Mouse (Mus musculus) retina, postnatal 7 days (tissue): Measurements from ENCODE around the gene Ifit1bl2.
"Not testable (repeated sequence)": the region's sequence is repeated elsewhere in the genome, so short reads cannot be mapped to it uniquely, and the experiment has no call there.

Experiments
- DNase-seq: peaks from one replicate; pipeline ENCODE4 v3.0.0-alpha.2; 2012; ENCODE audit warnings: low read depth, low spot score

Ifit1bl2 gene

DNA sequence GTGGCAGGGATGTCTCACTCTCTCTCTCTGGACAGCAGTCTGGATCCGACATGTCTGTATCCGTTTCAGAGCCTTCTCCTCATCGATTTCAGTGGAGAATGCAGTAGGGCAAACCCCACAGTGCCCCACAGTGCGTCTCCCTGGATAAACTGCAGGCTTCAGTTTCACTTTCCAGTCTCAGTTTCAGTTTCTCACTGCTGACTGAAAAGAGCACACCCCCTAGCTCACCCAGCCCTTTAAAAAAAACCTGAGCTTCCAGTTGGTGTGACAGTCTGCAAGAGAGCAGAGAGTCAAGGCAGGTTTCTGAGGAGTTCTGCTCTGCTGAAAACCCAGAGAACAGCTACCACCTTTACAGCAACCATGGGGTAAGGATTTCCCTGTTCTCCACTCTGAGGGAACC is at the start of gene Ifit1bl2, which contains the start of gene Ifit1:
Gene Ifit1bl2, minus strand, starts transcription at position 121 of the 400 bp plus-strand sequence.
Gene Ifit1, plus strand, starts transcription at position 249 of the 400 bp plus-strand sequence.
- no peak for DNase-seq

DNA sequence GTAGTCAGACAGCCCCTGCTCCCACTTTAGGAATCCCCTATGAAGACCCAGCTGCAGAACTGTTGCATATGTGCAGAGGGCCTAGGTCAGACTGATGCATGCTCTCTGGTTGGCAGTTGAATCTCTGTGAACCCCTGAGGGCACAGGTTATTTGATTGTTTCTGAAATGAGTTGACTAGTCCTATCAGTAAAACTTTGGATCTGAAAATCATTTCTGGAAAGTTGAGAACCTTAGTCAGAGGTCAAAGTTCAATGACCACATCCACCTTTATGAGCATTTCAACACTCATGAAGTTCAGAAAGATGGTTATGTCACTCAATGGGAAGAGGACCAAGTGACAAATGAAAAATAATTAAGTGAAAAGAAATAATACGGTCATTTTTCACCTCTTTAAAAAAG is 45.0 kb upstream of the Ifit1bl2 start:
- DNase-seq, result no peak

DNA sequence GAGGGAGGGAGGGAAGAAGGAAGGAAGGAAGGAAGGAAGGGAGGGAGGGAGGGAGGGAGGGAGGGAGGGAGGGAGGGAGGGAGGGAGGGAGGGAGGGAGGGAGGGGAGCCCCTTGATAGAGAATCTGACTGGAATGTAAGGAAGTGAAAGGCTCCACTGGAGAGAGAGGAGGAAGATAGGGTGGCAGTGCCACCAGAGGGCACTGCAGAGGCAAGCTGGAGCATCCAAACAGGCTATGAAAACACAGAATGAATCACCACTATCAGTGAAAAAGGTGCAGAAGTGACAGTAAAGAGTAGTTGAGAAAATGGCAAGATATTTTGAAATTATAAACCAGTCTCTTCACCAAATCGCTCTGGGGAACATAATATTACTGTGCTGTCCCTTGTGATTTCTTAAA is 44.3 kb upstream of the Ifit1bl2 start:
- peak; percentile 13 for DNase-seq

DNA sequence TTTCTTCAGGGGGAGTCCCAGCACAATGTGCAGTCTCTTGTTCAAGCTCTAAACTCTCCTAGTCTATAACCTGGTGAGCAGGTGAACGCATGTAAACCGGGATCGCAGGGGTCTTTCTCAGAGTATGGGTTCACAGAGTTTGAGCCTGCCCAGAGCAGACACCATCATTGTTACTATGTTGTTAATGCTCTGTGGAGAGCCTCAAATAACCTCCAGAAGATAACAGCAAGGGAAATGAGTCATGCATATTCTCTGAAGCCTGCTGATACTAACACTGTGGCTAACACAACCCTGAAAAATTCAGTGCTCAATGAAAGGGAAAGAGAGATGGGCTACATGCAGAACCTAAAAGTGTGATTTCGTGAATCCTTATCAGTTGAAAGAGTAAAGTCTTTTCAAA is 37.9 kb upstream of the Ifit1bl2 start:
- DNase-seq, result no peak

DNA sequence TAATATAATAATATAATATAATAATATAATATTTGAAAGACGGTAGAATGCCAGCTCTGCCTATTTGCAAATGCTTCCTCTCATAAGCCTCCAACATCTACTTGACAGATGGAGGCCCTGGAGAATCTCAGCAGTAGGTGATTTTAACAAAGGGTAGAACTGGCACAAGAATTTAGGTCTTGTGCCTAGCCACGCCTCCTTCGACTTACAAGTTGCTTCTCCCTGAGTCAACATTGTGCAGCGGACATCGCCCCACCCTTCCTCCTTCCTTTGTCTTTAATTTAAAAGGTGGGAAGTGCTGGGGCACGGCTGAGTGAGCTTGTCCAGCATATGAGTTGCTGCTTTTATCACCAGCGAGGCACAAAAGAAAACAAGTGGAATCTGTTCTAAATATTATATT is 32.9 kb upstream of the Ifit1bl2 start:
- no peak for DNase-seq

DNA sequence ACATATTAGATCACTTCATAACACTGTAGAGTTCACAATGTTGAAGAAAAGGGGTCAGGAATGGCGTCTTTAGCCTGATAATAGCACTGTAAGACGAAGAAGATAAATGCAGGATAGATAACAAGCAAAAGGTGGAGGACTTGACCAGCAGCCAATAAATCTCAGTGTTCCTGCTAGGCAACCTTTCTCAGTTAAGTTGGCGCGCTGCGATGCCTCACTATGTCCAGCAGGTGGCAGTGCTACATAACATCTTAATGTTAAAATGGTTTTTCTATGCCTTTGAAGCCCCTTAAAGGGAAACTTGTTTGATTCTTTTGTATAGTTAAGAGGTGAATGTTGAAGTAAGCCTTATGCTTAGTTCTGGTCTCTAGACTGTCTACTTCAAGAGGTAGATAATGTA is 25.6 kb upstream of the Ifit1bl2 start:
- peak; percentile 64 for DNase-seq

DNA sequence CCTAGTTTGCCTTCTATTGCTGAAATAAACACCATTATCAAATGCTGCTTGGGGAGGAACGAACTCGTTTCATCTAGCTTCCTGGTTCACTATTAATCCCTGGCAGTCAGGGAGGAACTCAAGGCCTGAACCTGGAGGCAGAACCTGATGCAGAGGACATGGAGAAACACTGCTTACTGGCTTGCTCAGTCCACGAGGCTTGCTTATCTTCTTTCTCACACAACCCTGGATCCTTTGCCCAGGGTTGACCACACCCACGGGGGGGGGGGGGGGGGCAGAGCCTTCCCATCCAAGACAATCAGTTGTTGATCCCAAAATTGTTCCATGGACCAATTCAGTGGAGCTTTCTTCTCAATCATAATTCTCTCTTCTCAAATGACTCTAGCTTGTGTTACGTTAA is 22.2 kb upstream of the Ifit1bl2 start:
- DNase-seq, result no peak

DNA sequence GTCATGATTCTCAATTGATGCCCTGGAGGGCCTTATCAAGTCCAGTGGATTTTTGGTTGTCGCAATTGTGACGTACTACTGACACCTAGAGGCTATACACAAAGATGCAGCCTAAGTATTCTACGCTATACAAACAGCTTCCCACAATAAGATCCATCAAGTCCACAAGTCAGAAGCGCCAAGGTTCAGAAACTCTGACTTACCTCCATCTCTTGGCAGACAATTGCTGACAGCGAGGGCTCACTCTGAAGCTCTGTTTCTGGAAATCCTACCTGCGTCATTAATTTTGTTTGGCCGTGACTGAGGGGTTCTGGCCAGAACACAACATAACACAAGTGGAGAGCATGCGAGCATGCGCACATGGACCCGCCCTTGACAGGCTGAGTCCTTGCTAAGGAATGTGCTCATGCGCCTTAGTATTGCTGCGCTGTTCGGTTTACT is 21.5 kb upstream of the Ifit1bl2 start:
- peak; percentile 53 for DNase-seq

DNA sequence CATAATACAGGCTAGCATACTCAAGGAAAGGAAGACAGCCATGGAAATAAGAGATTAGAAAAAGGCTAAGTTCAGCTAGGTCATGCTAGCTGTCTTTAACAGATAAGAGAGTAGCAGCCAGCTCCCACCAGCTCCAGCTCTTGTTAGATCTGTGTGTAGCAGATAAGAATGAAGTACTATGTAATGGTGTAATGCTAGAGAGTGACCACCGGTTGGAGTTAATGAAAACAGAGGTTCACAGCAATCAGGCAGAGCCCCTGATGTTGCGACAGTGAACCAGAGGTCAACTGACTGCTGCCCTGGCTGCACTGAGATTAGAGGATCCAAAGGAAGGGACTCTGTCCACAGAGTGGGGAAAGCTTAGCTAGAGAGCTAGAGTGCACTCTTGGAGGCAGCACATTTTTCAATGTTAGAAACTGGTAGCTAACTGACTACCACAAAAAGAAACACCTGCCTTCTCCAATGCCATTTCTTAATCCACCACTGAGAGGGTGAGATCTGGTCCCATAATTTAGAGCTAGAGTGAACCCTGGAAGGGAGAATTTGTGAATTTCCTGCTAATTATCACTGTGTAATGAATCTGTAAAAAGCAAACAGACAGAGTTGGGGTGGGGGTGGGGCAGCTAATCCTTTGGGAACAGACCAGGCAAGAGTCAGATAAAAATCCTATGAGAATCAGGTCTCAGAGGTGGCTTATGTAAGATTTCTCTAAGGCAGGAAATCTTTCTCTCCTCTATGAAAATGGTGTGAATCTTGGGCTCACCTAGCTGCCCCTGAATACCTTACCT is 16.2 kb upstream of the Ifit1bl2 start:
- no peak for DNase-seq

DNA sequence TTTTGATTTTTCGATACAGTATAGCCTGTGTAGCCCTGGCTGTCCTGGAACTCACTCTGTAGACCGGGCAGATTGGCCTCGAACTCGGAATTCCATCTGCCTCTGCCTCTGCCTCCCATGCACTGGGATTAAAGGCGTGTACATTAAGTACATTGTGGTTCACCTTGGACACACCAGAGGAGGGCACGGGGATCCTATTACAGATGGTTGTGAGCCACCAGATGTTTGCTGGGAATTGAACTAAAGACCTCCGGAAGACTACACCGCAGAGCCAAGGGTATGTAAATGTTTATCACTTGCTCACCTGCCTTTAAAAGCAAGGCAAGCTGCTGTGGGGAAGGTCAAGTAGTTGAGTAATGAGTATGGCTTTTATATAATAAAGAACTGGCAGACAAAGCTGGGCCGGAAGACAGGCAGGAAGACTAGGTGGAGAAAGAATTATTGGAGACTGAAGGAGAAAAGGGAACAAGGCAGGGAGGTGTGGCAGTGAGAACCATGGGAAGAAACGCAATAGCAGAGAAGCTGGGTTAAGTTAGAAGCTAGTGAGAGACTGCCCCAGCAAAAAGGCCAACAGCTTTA is 14.8 kb upstream of the Ifit1bl2 start:
- DNase-seq, result no peak

DNA sequence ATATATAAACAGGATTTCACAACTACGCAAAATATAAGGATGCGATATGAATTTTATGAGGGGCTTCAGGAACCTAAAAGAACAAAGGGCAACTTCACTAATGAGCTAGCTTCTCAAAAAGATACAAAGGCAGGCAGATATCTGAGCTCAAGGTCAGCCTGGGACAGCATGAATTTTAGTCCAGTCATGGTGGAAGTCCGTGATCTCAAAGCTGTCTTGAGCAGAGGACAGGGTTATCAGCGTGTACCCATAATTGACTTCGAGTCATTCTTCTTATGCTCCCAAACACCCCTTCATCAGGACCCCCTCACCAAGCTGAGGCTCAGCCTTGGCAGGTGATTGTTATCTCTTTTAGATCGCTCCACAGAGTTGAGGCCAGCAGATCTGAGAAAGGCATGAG is 10.5 kb upstream of the Ifit1bl2 start:
- no peak for DNase-seq

DNA sequence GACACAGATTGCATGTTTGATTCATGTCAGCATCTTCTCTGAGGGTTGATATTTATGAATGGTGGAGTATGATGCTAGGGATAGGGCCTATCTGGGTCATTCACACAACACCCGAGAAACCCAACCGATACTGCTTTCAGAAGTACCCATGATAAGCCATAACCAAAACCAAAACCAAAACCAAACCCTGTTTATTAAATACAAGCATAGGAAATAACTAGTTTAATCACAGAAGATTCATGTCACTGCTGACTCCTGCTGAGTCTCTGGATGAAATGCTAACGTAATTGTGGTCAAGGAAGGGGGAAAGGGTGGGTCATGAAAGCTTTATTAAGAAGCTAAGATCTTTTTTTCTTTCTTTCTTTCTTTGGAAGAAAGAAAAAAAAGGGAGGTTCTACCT is 9.7 kb upstream of the Ifit1bl2 start:
- no peak for DNase-seq

DNA sequence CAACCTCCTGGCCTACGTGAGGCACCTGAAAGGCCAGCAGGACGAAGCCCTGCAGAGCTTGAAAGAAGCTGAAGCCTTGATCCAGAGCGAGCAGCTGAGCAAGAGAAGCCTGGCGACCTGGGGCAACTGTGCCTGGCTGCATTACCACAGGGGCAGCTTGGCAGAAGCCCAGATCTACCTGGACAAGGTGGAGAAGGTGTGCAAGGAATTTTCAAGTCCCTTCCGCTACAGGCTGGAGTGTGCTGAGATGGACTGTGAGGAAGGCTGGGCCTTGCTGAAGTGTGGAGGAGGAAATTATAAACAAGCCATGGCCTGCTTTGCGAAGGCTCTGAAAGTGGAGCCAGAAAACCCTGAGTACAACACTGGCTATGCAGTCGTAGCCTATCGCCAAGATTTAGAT is 7.1 kb upstream of the Ifit1bl2 start:
- not testable (repeated sequence) for DNase-seq

DNA sequence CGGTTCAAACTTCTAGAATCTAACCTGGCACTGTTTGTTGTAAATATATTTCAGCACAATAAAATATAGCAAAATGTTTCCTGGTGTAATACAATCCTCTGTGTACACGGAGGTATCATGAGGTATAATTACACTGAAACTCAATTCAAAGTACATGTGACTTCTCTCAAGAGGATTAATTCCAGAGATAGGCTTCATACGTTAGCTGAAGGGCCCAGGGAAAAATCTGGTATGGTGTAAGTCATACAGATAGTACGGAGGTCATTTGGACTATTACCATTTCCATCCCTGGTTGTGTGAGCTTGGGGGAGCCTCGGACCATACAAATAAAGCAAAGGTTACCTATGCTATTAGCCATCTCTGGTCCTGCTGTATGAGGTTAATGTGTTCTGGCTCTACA is 2.1 kb upstream of the Ifit1bl2 start:
- no peak for DNase-seq

DNA sequence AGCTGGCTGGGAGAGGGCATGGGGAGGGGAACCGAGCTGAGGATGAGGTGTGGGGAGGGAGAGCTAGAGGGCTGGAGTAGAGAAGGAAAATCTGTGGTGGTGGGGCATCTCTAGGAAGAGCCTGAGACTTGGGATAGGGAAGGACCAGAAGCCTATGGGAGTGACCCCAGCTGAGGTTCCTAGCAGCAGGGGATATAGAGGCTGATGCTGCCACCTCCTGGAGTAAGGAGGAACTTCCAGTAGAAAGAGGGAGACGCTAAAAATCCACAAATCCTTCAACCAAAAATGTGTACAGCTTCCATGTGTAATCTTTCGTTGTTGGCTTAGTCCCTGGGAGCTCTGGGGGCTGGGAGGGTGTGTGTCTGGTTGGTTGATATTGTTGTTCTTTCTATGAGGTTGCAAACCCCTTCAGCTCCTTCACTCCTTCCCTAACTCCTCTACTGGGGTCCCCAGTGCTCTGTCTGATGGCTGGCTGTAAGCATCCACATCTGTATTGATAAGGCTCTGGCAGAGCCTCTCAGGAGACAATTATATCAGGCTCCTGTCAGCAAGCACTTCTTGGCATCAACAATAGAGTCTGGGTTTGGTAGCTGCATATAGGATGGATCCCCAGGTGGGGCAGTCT is 3.5 kb downstream of the Ifit1bl2 start:
- DNase-seq, result peak; percentile 42

DNA sequence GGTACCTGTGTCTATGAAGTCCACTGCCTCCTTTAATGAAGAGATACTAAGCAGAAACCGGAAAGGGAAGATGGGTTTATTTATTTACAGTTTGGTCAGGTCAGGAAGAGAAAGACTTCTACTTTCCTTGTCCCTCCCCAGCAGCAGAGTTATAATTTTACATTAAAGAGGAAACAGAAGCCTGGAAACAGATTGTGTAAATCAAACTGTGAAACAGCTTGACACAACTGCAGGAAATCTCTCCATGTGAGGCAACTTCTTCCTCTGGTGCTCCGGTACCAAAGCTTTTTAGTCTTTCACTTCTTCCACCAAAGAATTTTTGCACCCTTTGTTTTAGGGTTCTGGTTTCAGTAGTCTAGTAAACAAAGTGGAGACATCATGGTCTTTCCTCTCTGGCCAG is 7.1 kb downstream of the Ifit1bl2 start:
- no peak for DNase-seq

DNA sequence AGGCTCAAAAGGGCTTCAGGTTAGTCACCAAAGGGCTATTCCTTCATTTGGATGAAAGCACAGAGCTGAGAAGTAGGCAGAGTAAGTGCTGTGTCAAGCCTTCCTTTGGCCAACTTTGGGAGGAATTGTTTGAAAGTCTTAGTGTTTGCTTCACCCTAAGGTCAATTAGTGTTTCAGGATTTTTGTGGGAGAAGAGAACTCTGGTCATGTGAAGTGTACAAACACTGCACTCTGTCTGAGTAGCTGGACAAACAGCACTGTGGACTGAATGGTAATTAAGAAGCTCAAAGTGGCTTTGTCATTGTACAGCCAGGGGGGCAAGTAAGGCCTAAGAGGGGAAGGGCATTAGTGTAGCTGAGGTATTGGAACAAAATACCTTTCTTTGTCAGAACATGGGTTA is 9.1 kb downstream of the Ifit1bl2 start:
- no peak for DNase-seq

DNA sequence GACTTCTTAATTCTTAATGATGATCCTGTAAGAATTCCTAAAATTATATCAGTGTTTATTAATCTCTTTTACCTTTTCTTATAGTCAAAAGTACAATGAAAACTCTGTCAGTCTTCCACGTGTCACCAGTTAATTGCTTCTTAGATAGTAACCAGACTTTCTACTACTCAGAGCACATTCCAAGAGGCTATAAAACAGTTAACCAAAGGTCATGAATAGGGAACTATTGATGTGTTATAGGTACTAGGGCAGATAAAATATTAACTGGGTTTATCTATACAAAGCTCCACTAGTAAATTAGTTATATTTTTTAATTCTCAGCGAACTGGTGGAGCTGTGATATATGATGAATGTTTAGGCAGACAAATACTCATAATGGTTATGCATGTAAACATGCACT is 13.0 kb downstream of the Ifit1bl2 start:
- no peak for DNase-seq

DNA sequence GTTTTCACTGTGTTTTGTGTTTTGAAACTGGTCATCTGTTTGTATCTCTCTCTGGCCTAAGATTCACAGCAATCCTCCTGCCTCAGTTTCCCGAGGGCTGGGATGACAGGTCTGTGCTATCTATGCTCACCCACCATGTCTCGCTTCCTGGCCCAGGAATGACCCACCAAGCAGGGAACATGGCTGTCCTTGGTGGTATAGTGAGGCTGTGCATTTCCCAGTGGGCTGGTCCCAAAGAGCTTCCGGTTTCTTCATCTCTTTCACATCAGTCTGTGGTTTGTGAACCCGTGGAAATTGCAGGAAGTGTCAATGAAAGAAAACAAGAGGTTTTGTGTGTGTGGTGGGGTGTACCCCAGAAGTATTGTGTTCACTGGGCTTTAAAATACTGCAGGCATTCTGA is 15.9 kb downstream of the Ifit1bl2 start:
- DNase-seq, result no peak

DNA sequence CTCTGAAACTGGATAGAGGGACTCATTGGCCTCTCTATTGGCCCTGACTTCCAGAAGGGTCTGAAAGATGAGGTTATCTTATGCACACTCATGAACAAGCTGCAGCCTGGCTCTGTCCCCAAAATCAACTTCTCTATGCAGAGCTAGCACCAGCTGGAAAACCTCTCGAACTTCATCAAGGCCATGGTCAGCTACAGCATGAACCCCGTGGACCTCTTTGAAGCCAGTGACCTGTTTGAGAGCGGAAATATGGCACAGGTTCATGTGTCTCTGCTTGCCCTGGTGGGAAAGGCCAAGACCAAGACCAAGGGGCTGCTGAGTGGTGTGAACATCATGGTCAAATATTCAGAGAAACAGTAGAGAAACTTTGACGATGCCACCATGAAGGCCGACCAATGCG is 16.8 kb downstream of the Ifit1bl2 start:
- DNase-seq, result no peak

DNA sequence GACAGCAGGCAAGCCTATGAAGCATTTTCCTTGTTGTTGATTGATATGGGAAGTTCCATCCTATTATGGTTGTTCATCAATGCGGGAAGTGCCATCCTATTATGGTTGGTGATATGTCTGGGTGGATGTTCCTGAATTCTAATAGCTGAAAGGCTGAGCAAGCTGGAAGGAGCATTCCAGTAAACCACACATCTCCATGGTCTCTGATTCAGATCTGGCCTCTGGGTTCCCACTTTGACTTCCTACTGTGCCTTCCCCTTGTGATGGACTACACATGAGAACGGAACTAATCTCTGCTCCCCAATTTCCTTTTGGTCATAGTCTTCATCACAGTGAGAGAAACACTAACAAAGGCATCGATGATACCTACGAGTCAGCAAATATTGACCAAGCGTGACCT is 19.7 kb downstream of the Ifit1bl2 start:
- no peak for DNase-seq

DNA sequence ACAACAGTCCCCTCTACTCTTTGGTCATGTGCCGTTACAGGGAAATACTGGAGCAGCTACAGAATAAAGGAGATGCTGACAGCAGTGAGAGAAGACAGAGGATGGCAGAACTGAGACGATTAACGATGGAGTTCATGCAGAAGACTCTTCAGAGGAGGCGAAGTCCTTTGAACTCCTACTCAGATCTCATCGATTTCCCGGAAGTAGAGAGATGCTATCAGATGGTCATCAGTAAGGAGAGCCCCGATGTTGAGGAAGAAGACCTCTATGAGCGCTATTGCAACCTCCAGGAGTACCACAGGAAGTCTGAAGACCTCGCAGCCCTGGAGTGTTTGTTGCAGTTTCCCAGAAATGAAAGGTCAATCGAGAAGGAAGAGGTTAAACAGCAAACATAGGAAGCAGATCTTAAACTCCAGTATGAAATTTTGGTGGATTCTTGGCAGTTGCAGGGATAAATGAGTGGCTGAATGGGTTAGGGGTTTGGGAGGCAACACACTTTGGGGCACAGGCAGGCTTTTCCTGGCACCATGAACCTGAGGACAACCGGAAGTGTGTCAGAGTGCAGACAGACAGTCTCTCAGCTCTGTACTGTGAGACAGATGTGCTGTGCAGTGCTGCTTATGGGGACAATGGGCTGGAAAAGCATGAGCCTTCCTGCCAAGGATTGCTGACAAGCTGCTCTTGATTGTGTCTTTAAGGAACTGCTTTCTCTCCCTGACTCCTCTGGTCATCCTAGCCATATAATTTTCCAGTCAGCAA is 28.1 kb downstream of the Ifit1bl2 start:
- not testable (repeated sequence) for DNase-seq
